Mouse (Mus musculus) natural killer cell, adult 2 months (primary cell): ENCODE data around the gene Nfasc.

Experiments
- DNase-seq, 2 experiments: peaks; one replicate each; pipeline ENCODE4 v3.0.0; 2022; ENCODE audit warnings: low spot score in 2 of 2

The Nfasc gene

GRCm38 (mm10) chr1:132641049-132641795 is 100.4 kb downstream of the Nfasc start:
- DNase-seq: no peak

GRCm38 (mm10) chr1:132640256-132640655 is 101.3 kb downstream of the Nfasc start:
- DNase-seq: no peak

GRCm38 (mm10) chr1:132637346-132637745 is 104.3 kb downstream of the Nfasc start:
- no peak for DNase-seq

- no peak for DNase-seq
Observed at GRCm38 (mm10) chr1:132629611-132630370, 111.8 kb downstream of the Nfasc start.

GRCm38 (mm10) chr1:132628599-132628998 is 113.0 kb downstream of the Nfasc start:
- DNase-seq: no peak

- no peak for DNase-seq
Observed at GRCm38 (mm10) chr1:132628183-132628582, 113.4 kb downstream of the Nfasc start.

GRCm38 (mm10) chr1:132626125-132626756 is 115.4 kb downstream of the Nfasc start:
- DNase-seq: no peak

- DNase-seq: no peak
Observed at GRCm38 (mm10) chr1:132625034-132625433, 116.6 kb downstream of the Nfasc start.

GRCm38 (mm10) chr1:132624466-132624865 is 117.1 kb downstream of the Nfasc start:
- DNase-seq: no peak

GRCm38 (mm10) chr1:132623641-132624336 is 117.8 kb downstream of the Nfasc start:
- no peak for DNase-seq

GRCm38 (mm10) chr1:132612066-132612465 is 129.5 kb downstream of the Nfasc start:
- DNase-seq: no peak

GRCm38 (mm10) chr1:132609048-132609634 is 132.5 kb downstream of the Nfasc start:
- peak in 1 of 2 experiments; percentile 31 for DNase-seq

- no peak for DNase-seq
Observed at GRCm38 (mm10) chr1:132602161-132602560, 139.4 kb downstream of the Nfasc start.

- no peak for DNase-seq
Observed at GRCm38 (mm10) chr1:132598024-132598423, 143.6 kb downstream of the Nfasc start.

- no peak for DNase-seq
Observed at GRCm38 (mm10) chr1:132595741-132596140, 145.9 kb downstream of the Nfasc start.

- peak in 1 of 2 experiments; percentile 55 for DNase-seq
Observed at GRCm38 (mm10) chr1:132594587-132594986, 147.0 kb downstream of the Nfasc start.

GRCm38 (mm10) chr1:132592145-132592544 is 149.5 kb downstream of the Nfasc start:
- DNase-seq: no peak

GRCm38 (mm10) chr1:132591399-132591930 is 150.1 kb downstream of the Nfasc start:
- DNase-seq: no peak

- DNase-seq: no peak
Observed at GRCm38 (mm10) chr1:132586679-132587201, 154.9 kb downstream of the Nfasc start.

- DNase-seq: no peak
Observed at GRCm38 (mm10) chr1:132585376-132585775, 156.2 kb downstream of the Nfasc start.

- DNase-seq: no peak
Observed at GRCm38 (mm10) chr1:132582998-132583604, 158.5 kb downstream of the Nfasc start.
